Mouse (Mus musculus) cerebellum, adult 2 months (tissue): ENCODE measurements around the gene Mxra7.

Experiments used
- CTCF ChIP-seq: fragments of 200-500 bp; IDR thresholded peaks from 2 replicates; pipeline ENCODE4 v1.5.1; 2011; ENCODE audit warnings: low read depth, mild to moderate bottlenecking, control low read depth, low read length, moderate library complexity, borderline replicate concordance; ENCODE audit not compliant: insufficient read depth
- POLR2A ChIP-seq: fragments of 200-500 bp; IDR thresholded peaks from 2 replicates; pipeline ENCODE4 v1.6.1; 2011; ENCODE audit warnings: low read length, control low read depth, borderline replicate concordance; ENCODE audit not compliant: insufficient read depth

DNA sequence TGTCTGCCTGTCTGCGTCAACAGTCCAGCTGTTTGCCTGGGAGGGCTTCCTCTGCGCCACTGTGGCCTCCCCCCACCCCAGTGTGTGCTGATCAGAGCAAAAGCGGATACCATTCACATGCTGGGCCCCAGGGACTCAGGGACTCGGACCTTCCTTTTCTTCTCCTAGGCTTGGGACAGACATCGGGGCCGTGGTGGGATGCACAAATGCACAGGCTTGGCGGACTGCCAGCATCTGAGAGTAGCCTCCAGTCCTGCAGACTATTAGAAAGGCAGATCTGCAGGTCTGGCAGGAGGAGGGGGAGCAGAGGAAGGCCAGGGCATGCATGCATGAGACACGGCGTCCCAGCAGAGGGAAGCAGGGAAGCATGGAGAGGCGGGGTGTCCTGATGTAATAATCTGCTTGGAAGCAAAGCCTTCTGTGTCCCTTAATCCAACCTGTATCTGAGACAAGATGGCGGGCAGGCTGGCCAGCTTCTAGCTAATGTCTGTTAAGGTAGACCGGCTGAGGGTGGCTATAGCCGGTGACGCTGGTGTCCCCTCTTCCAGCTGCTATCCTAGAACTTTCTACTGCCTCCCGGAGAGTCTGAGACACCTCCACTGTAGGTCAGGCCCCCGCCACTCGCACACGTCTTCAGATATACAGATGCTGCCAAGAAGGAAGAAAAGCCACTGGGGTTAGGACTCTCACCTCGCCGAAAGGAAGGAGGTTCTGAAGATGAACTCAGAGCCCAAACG lies 14.9 kb downstream of the Mxra7 start:
- no peak for TF ChIP-seq CTCF
- TF ChIP-seq POLR2A, result no peak
